Mouse (Mus musculus) CH12.LX (cell line): ENCODE measurements around the gene Tti1. TPM values are rescaled to one million over a fixed set of nuclear protein-coding genes. Genes with fewer than 3 reads are reported as not detected.

Source experiments
- DNase-seq: peaks from one replicate; pipeline ENCODE4 v3.0.0-alpha.2; 2013; ENCODE audit errors: extremely low read depth
- H3K27ac ChIP-seq: 2 replicates; pipeline ENCODE4 v1.5.1; 2012; ENCODE audit warnings: low read depth, mild to moderate bottlenecking, control low read depth, moderate library complexity; ENCODE audit not compliant: insufficient read depth
- H3K27me3 ChIP-seq: replicated peaks from 2 replicates; pipeline ENCODE3; 2012; ENCODE audit warnings: inconsistent platforms
- H3K36me3 ChIP-seq, 2 experiments: replicated peaks in 1 of 2; 2 replicates each; pipeline versions ENCODE3 to v1.6.1; 2012; ENCODE audit warnings: inconsistent platforms in 1 of 2, low read length in 1 of 2, mild to moderate bottlenecking in 1 of 2, mixed read lengths in 1 of 2, moderate library complexity in 1 of 2; ENCODE audit not compliant: control insufficient read depth in 1 of 2, insufficient read depth in 1 of 2
- H3K4me1 ChIP-seq, 2 experiments: 2 replicates each; pipeline ENCODE4 v1.6.1; 2012; ENCODE audit warnings: inconsistent platforms in 1 of 2, moderate library complexity in 1 of 2; ENCODE audit not compliant: insufficient read depth in 2 of 2, control insufficient read depth in 1 of 2
- H3K4me2 ChIP-seq: 2 replicates; pipeline ENCODE4 v1.6.1; 2012; ENCODE audit warnings: low read depth, mild to moderate bottlenecking, control low read depth; ENCODE audit not compliant: poor library complexity, insufficient read depth, severe bottlenecking
- H3K4me3 ChIP-seq, 3 experiments: fragments of 150-350 bp in 1 of 3; sonication (generic) in 1 of 3; replicated peaks in 1 of 3; 2 replicates each; pipeline versions ENCODE3 to v1.5.1; 2011 to 2012; ENCODE audit warnings: low read depth in 2 of 3, low read length in 2 of 3, mild to moderate bottlenecking in 2 of 3, moderate library complexity in 2 of 3, control low read depth in 1 of 3, improper control_type of control experiment in 1 of 3, inconsistent platforms in 1 of 3, mixed read lengths in 1 of 3; ENCODE audit not compliant: poor library complexity in 1 of 3
- H3K79me2 ChIP-seq: replicated peaks from 2 replicates; pipeline ENCODE4 v1.6.1; 2012; ENCODE audit warnings: mild to moderate bottlenecking, moderate library complexity; ENCODE audit not compliant: control insufficient read depth, poor library complexity, insufficient read depth, severe bottlenecking; ENCODE audit errors: extremely low read depth
- H3K9ac ChIP-seq: 2 replicates; pipeline ENCODE4 v1.6.1; 2012; ENCODE audit warnings: low read depth, mild to moderate bottlenecking, control low read depth, moderate library complexity; ENCODE audit not compliant: insufficient read depth
- H3K9me3 ChIP-seq: replicated peaks from 2 replicates; pipeline ENCODE3; 2012; ENCODE audit warnings: low read length, inconsistent platforms, mixed read lengths
- CHD1 ChIP-seq: IDR thresholded peaks from 2 replicates; pipeline ENCODE4 v1.6.1; 2012; ENCODE audit warnings: low read depth, low read length, improper control_type of control experiment, inconsistent platforms
- CHD2 ChIP-seq: IDR thresholded peaks from 2 replicates; pipeline ENCODE4 v1.6.1; 2011; ENCODE audit warnings: low read length, improper control_type of control experiment
- CTCF ChIP-seq, 2 experiments: IDR thresholded peaks in 1 of 2; conservative IDR thresholded peaks in 1 of 2; 2 replicates each; pipeline ENCODE4 v1.5.1; 2011 to 2012; ENCODE audit warnings: low read depth in 2 of 2, low read length in 2 of 2, improper control_type of control experiment in 1 of 2, inconsistent platforms in 1 of 2, mild to moderate bottlenecking in 1 of 2, moderate library complexity in 1 of 2
- EP300 ChIP-seq: IDR thresholded peaks from 2 replicates; pipeline ENCODE4 v1.6.1; 2011; ENCODE audit warnings: low read length, improper control_type of control experiment
- MAZ ChIP-seq: IDR thresholded peaks from 2 replicates; pipeline ENCODE4 v1.6.1; 2012; ENCODE audit warnings: low read depth, mild to moderate bottlenecking, inconsistent platforms, low read length, improper control_type of control experiment, moderate library complexity
- MYC ChIP-seq: IDR thresholded peaks from 2 replicates; pipeline ENCODE4 v1.6.1; 2011; ENCODE audit warnings: low read depth, mild to moderate bottlenecking, improper control_type of control experiment, low read length
- PAX5 ChIP-seq: IDR thresholded peaks from 2 replicates; pipeline ENCODE4 v1.6.1; 2012; ENCODE audit warnings: low read length, inconsistent platforms, mixed read lengths
- POLR2A ChIP-seq: IDR thresholded peaks from 2 replicates; pipeline ENCODE4 v1.6.1; 2011; ENCODE audit warnings: low read depth, mild to moderate bottlenecking, improper control_type of control experiment, low read length
- RAD21 ChIP-seq: IDR thresholded peaks from 2 replicates; pipeline ENCODE4 v1.6.1; 2011; ENCODE audit warnings: low read depth, mild to moderate bottlenecking, low read length, improper control_type of control experiment, moderate library complexity
- SIN3A ChIP-seq: IDR thresholded peaks from 2 replicates; pipeline ENCODE4 v1.6.1; 2012; ENCODE audit warnings: low read length, improper control_type of control experiment, inconsistent platforms
- SMC3 ChIP-seq: IDR thresholded peaks from 2 replicates; pipeline ENCODE4 v1.6.1; 2011; ENCODE audit warnings: low read depth, low read length, improper control_type of control experiment
- USF1 ChIP-seq: IDR thresholded peaks from 2 replicates; pipeline ENCODE4 v1.6.1; 2014; ENCODE audit warnings: low read depth, mild to moderate bottlenecking, inconsistent platforms, low read length, improper control_type of control experiment
- USF2 ChIP-seq: conservative IDR thresholded peaks from 2 replicates; pipeline ENCODE4 v1.6.1; 2011; ENCODE audit warnings: low read depth, low read length, improper control_type of control experiment
- ZC3H11A ChIP-seq: IDR thresholded peaks from 2 replicates; pipeline ENCODE4 v1.6.1; 2012; ENCODE audit warnings: low read depth, mild to moderate bottlenecking, inconsistent platforms, low read length, improper control_type of control experiment
- ZKSCAN1 ChIP-seq: IDR thresholded peaks from 2 replicates; pipeline ENCODE4 v1.6.1; 2012; ENCODE audit warnings: low read depth, inconsistent platforms, low read length, improper control_type of control experiment, borderline replicate concordance
- dilution Hi-C: fragments of 300-500 bp; cut with MboI; formaldehyde crosslinking; loops from 2 replicates; pipeline ENCODE4 v1.14.3; 2020; ENCODE audit warnings: low sequenced_read_pairs; ENCODE audit not compliant: extremely low pct_unique_long_range_greater_than_20kb, extremely low pct_ligation_motif_present
- in situ Hi-C: fragments of 300-500 bp; cut with MboI; formaldehyde crosslinking; loops from 3 replicates; pipeline ENCODE4 v1.14.3; 2019; ENCODE audit warnings: low sequenced_read_pairs, low pct_ligation_motif_present, low pct_unique_long_range_greater_than_20kb, mixed read lengths
- polyA plus RNA-seq: library from polyadenylated mRNA; unstranded; fragments of >175 nt; gene quantifications from 2 replicates; pipeline ENCODE4 v1.2.1, GENCODE M21; 2012; ENCODE audit warnings: low read depth; ENCODE audit not compliant: insufficient read length
- total RNA-seq, 2 experiments: library from RNA; depleted of rRNA; stranded (reverse); fragments of 300-350 nt in 1 of 2; fragments of >200 nt in 1 of 2; gene quantifications; 2 replicates each; pipeline ENCODE4 v1.2.3; 2012 to 2014

Gene Tti1
- total and polyA plus RNA-seq, 3 experiments: 19.7 to 27.2 (median 19.8) TPM

DNA sequence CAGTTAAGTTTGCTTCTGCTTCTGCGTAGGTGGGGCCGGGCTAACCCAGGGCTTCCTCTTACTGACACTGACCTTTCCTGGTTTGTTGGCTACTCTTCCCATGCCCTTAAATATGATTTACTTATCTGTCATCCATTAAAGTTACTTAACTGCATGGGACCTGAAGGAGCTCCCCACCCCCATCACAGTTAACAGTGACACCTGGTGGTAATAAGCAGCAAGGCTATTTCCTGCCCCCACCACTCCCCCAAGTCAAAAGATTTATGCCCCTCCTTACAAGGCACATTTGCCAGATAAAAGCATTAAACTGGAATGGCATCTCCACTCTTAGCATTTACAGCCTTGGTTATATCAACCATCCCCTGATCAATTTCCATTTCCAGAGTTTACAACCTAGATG is 38.3 kb downstream of the Tti1 start:
- Histone ChIP-seq H3K4me2 (no peak overlapping the region), H3K36me3 (peaks cover 65 to 96% of the 10 kb centered on the region in 2 experiments), H3K9ac (no peak overlapping the region), H3K9me3 (no peaks in the 10 kb centered on the region), H3K79me2 (no peaks in the 10 kb centered on the region), H3K4me3 (no peak overlapping the region), H3K27me3 (no peaks in the 10 kb centered on the region), H3K27ac (no peak overlapping the region), H3K4me1 (peaks cover 0 to 10% of the 10 kb centered on the region in 2 experiments; a peak in 1 of 4 replicates)
- no peak for TF ChIP-seq USF2
- no peak for TF ChIP-seq MYC
- peak; percentile 35 to 68; a peak in 3 of 4 replicates for TF ChIP-seq CTCF (conservative IDR thresholded peaks at IDR 0.05 in 1 of 2, IDR thresholded peaks at IDR 0.05 in 1 of 2; ENCODE audit: low read depth in 2 of 2, low read length in 2 of 2)
- TF ChIP-seq CHD1: no peak
- no peak for TF ChIP-seq SIN3A
- TF ChIP-seq SMC3: peak; percentile 74
- TF ChIP-seq ZC3H11A: 0 out of 2 replicates have a peak, but pooled peaks have one; percentile 11
- TF ChIP-seq RAD21: peak; percentile 59
- peak; percentile 75 for TF ChIP-seq CHD2
- TF ChIP-seq MAZ: 0 out of 2 replicates have a peak, but pooled peaks have one; percentile 25
- peak; percentile 28 for DNase-seq
- dilution Hi-C loops (no loop called here), in situ Hi-C loops (loop anchor here (10.0 kb wide), 1 partner anchor 355 kb away; no protein-coding TSS in a partner anchor)

DNA sequence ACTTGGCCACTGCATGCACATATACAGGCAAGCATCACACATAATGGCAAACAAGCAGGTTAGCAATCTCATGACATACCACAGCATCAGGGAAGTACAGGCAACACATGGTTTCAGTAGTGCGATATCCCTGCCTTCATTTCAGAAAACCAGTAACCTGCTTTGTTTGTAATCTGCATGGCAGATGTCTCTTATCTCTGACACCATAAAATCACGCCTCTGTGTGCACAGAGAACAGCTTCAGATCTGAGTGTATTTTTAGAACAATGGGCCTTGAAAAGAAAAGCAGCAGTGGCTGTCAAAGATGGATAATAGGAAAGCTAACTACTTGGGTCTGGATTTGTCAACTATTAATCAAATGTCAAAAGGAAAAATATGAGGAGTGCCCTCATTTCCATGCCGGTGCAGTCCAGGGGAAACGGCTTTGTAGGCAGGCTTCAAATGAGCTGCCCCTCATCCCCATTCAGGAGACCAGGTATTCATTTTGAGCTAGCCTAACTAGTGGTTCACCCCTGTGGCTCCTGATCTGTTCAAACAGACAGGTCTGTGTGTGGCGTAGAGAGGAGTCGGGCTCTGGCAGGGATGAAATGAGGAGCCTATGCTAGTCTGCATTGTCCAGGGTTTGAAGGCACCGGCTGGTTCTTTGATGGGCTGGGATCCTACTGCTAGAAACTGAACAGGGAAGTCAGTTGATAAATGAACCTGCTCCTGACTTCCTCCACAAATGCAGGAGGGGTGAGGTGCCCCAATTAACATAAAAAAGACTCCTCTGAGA is 39.6 kb downstream of the Tti1 start:
- dilution Hi-C loops: no loop called here
- no peaks in the 10 kb centered on the region for H3K9me3 ChIP-seq
- H3K27ac ChIP-seq: no peak overlapping the region
- peaks cover 58 to 96% of the 10 kb centered on the region in 2 experiments for H3K36me3 ChIP-seq
- in situ Hi-C loops: loop anchor here (10.0 kb wide), 1 partner anchor 354 kb away; no protein-coding TSS in a partner anchor
- H3K4me1 ChIP-seq: peaks cover 0 to 14% of the 10 kb centered on the region in 2 experiments; a peak in 1 of 4 replicates
- no peaks in the 10 kb centered on the region for H3K79me2 ChIP-seq
- H3K4me2 ChIP-seq: no peak overlapping the region
- no peaks in the 10 kb centered on the region for H3K27me3 ChIP-seq
- H3K9ac ChIP-seq: no peak overlapping the region
- TF ChIP-seq ZC3H11A (no peak), EP300 (no peak), ZKSCAN1 (no peak), PAX5 (no peak), USF2 (no peak), SIN3A (no peak), POLR2A (no peak), USF1 (no peak), CTCF (conservative IDR thresholded peaks at IDR 0.05 in 1 of 2, IDR thresholded peaks at IDR 0.05 in 1 of 2; ENCODE audit: low read depth in 2 of 2, low read length in 2 of 2) (no peak)
- no peak overlapping the region for H3K4me3 ChIP-seq
- no peak for DNase-seq
